Mouse (Mus musculus) myocyte (in vitro differentiated cells): Measurements from ENCODE around the gene Taf1b. TPM values are rescaled to one million over a fixed set of nuclear protein-coding genes. Genes with fewer than 3 reads are reported as not detected.

ENCODE experiments used
- H3K27me3 ChIP-seq: one replicate; pipeline ENCODE4 v1.6.1; 2011; ENCODE audit not compliant: control insufficient read depth, insufficient read depth, insufficient read length
- H3K36me3 ChIP-seq: one replicate; pipeline ENCODE4 v1.6.1; 2011; ENCODE audit not compliant: control insufficient read depth, insufficient read depth
- H3K4me2 ChIP-seq: one replicate; pipeline ENCODE4 v1.6.1; 2011; ENCODE audit warnings: low read depth, control low read depth
- H3K4me3 ChIP-seq: one replicate; pipeline ENCODE4 v1.5.1; 2011; ENCODE audit warnings: mild to moderate bottlenecking, control low read depth, moderate library complexity
- H3K79me2 ChIP-seq: one replicate; pipeline ENCODE4 v1.6.1; 2011; ENCODE audit not compliant: control insufficient read depth, insufficient read depth
- H3ac ChIP-seq: one replicate; pipeline ENCODE4 v1.6.1; 2011; ENCODE audit not compliant: control insufficient read depth, insufficient read length
- CEBPB ChIP-seq: IDR thresholded peaks from 2 replicates; pipeline ENCODE4 v1.6.1; 2011; ENCODE audit warnings: mild to moderate bottlenecking, moderate library complexity; ENCODE audit not compliant: poor library complexity, insufficient read depth, severe bottlenecking
- E2F4 ChIP-seq: IDR thresholded peaks from one replicate; pipeline ENCODE4 v1.6.1; 2011; ENCODE audit warnings: mild to moderate bottlenecking, control low read depth, moderate library complexity; ENCODE audit not compliant: insufficient read depth
- MAX ChIP-seq: IDR thresholded peaks from one replicate; pipeline ENCODE4 v1.6.1; 2011; ENCODE audit warnings: low read depth, mild to moderate bottlenecking, control low read depth
- MYOD1 ChIP-seq, 3 experiments: IDR thresholded peaks; one replicate each; pipeline ENCODE4 v1.6.1; 2011; ENCODE audit warnings: control low read depth in 2 of 3, low read depth in 2 of 3, mild to moderate bottlenecking in 2 of 3, moderate library complexity in 1 of 3; ENCODE audit not compliant: insufficient read length in 2 of 3, control insufficient read depth in 1 of 3
- MYOG ChIP-seq, 3 experiments: IDR thresholded peaks; one replicate each; pipeline ENCODE4 v1.6.1; 2011; ENCODE audit warnings: control low read depth in 2 of 3, low read depth in 2 of 3, mild to moderate bottlenecking in 2 of 3; ENCODE audit not compliant: insufficient read length in 2 of 3, control insufficient read depth in 1 of 3, insufficient read depth in 1 of 3
- POLR2A ChIP-seq: IDR thresholded peaks from one replicate; pipeline ENCODE4 v1.6.1; 2011; ENCODE audit warnings: low read depth, mild to moderate bottlenecking, control low read depth, moderate library complexity; ENCODE audit not compliant: insufficient read length
- POLR2AphosphoS2 ChIP-seq: IDR thresholded peaks from one replicate; pipeline ENCODE4 v1.6.1; 2011; ENCODE audit warnings: low read depth, control low read depth; ENCODE audit not compliant: insufficient read length
- REST ChIP-seq: IDR thresholded peaks from one replicate; pipeline ENCODE4 v1.6.1; 2011; ENCODE audit warnings: mild to moderate bottlenecking, control low read depth, moderate library complexity; ENCODE audit not compliant: insufficient read depth, insufficient read length
- SRF ChIP-seq: IDR thresholded peaks from one replicate; pipeline ENCODE4 v1.6.1; 2011; ENCODE audit warnings: low read depth; ENCODE audit not compliant: control insufficient read depth, insufficient read length
- TCF12 ChIP-seq: IDR thresholded peaks from one replicate; pipeline ENCODE4 v1.6.1; 2011; ENCODE audit warnings: mild to moderate bottlenecking, control low read depth; ENCODE audit not compliant: poor library complexity, insufficient read depth, severe bottlenecking
- TCF3 ChIP-seq: IDR thresholded peaks from one replicate; pipeline ENCODE4 v1.6.1; 2011; ENCODE audit warnings: low read depth, control low read depth; ENCODE audit not compliant: insufficient read length
- USF1 ChIP-seq: IDR thresholded peaks from one replicate; pipeline ENCODE4 v1.6.1; 2011; ENCODE audit warnings: low read depth, mild to moderate bottlenecking, control low read depth, moderate library complexity
- polyA plus RNA-seq: library from polyadenylated mRNA; unstranded; fragments of >200 nt; fragmentation: generic; extraction: Trizol; gene quantifications from one replicate; pipeline ENCODE4 v1.2.1, GENCODE M21; 2012; ENCODE audit warnings: missing spikeins

Gene Taf1b
- polyA plus RNA-seq, 1 experiment, result 15.1 TPM

GRCm38 (mm10) chr12:24580996-24581683, 83.0 kb downstream of the Taf1b start:
- Histone ChIP-seq H3K4me2 (no peak overlapping the region), H3K36me3 (no peaks in the 10 kb centered on the region), H3ac (no peak overlapping the region), H3K79me2 (no peaks in the 10 kb centered on the region), H3K27me3 (no peaks in the 10 kb centered on the region), H3K4me3 (no peak overlapping the region)
- TF ChIP-seq TCF3, result no peak
- no peak for TF ChIP-seq POLR2A
- TF ChIP-seq E2F4, result no peak
- no peak for TF ChIP-seq REST
- no peak for TF ChIP-seq CEBPB
- no peak for TF ChIP-seq SRF
- no peak for TF ChIP-seq POLR2AphosphoS2
- no peak for TF ChIP-seq MYOD1 (IDR thresholded peaks at IDR 0.05; ENCODE audit: control insufficient read depth in 1 of 3, insufficient read length in 2 of 3, low read depth in 2 of 3)

- Histone ChIP-seq H3K4me2 (no peak overlapping the region), H3K79me2 (no peaks in the 10 kb centered on the region), H3ac (no peak overlapping the region), H3K27me3 (no peaks in the 10 kb centered on the region), H3K36me3 (no peaks in the 10 kb centered on the region), H3K4me3 (no peak overlapping the region)
- TF ChIP-seq MYOD1 (IDR thresholded peaks at IDR 0.05; ENCODE audit: control insufficient read depth in 1 of 3, insufficient read length in 2 of 3, low read depth in 2 of 3) (no peak), TCF12 (no peak), REST (no peak), CEBPB (no peak), TCF3 (no peak), POLR2AphosphoS2 (no peak)
These were observed 85.5 kb downstream of the Taf1b start for GRCm38 (mm10) chr12:24583653-24584052.

- no peak overlapping the region for H3ac ChIP-seq
- H3K4me3 ChIP-seq, result no peak overlapping the region
- TF ChIP-seq MYOD1 (IDR thresholded peaks at IDR 0.05; ENCODE audit: control insufficient read depth in 1 of 3, insufficient read length in 2 of 3, low read depth in 2 of 3) (no peak), USF1 (no peak), MAX (no peak), POLR2AphosphoS2 (no peak), REST (no peak), POLR2A (no peak), TCF12 (no peak), CEBPB (no peak), MYOG (IDR thresholded peaks at IDR 0.05; ENCODE audit: control insufficient read depth in 1 of 3, insufficient read depth in 1 of 3, insufficient read length in 2 of 3, low read depth in 2 of 3) (no peak), E2F4 (no peak), TCF3 (no peak), SRF (no peak)
- no peaks in the 10 kb centered on the region for H3K36me3 ChIP-seq
- no peaks in the 10 kb centered on the region for H3K27me3 ChIP-seq
- H3K4me2 ChIP-seq, result no peak overlapping the region
- no peaks in the 10 kb centered on the region for H3K79me2 ChIP-seq
These were observed 86.7 kb downstream of the Taf1b start for GRCm38 (mm10) chr12:24584835-24585234.

GRCm38 (mm10) chr12:24586193-24586592, 88.0 kb downstream of the Taf1b start:
- H3K4me3 ChIP-seq, result no peak overlapping the region
- no peaks in the 10 kb centered on the region for H3K27me3 ChIP-seq
- TF ChIP-seq POLR2AphosphoS2, result no peak
- TF ChIP-seq E2F4, result no peak
- no peak for TF ChIP-seq CEBPB
- TF ChIP-seq REST, result no peak
- no peak for TF ChIP-seq SRF
- no peak for TF ChIP-seq POLR2A
- TF ChIP-seq MYOD1 (IDR thresholded peaks at IDR 0.05; ENCODE audit: control insufficient read depth in 1 of 3, insufficient read length in 2 of 3, low read depth in 2 of 3), result no peak
- TF ChIP-seq TCF3, result no peak
- H3K36me3 ChIP-seq, result no peaks in the 10 kb centered on the region
- H3K79me2 ChIP-seq, result no peaks in the 10 kb centered on the region
- H3K4me2 ChIP-seq, result no peak overlapping the region
- no peak overlapping the region for H3ac ChIP-seq

- no peak for TF ChIP-seq POLR2AphosphoS2
- no peak for TF ChIP-seq POLR2A
- TF ChIP-seq USF1, result no peak
- no peak for TF ChIP-seq MAX
- TF ChIP-seq MYOG (IDR thresholded peaks at IDR 0.05; ENCODE audit: control insufficient read depth in 1 of 3, insufficient read depth in 1 of 3, insufficient read length in 2 of 3, low read depth in 2 of 3), result no peak
- H3K4me2 ChIP-seq, result no peak overlapping the region
- no peaks in the 10 kb centered on the region for H3K27me3 ChIP-seq
- H3ac ChIP-seq, result no peak overlapping the region
- no peaks in the 10 kb centered on the region for H3K36me3 ChIP-seq
- H3K79me2 ChIP-seq, result no peaks in the 10 kb centered on the region
- no peak overlapping the region for H3K4me3 ChIP-seq
These were observed 92.2 kb downstream of the Taf1b start for GRCm38 (mm10) chr12:24590371-24590770.
